Mouse (Mus musculus) adrenal gland, adult 2 months (tissue): ENCODE measurements around the gene Defb25. TPM values are rescaled to one million over a fixed set of nuclear protein-coding genes. Genes with fewer than 3 reads are reported as not detected.

Source experiments
- polyA plus RNA-seq: library from polyadenylated mRNA; depleted of rRNA; stranded (reverse); fragments of >200 nt; gene quantifications from 2 replicates; pipeline ENCODE4 v1.2.3, GENCODE M21; 2012; rRNA removed
- total RNA-seq, 2 experiments: library from RNA; stranded (reverse); gene quantifications; 2 replicates each; pipeline ENCODE4 v1.2.3; 2021

Defb25 gene
- total and polyA plus RNA-seq, 3 experiments = 1.0 TPM; not detected in 2

Other genes starting within 250 kb of the Defb25 start
- 1 to 10 TPM; 3.9 to 5.0 TPM for gene Nrsn2, start 246.4 kb downstream of the Defb25 start, total RNA-seq
- gene Nrsn2, start 246.4 kb downstream of the Defb25 start, polyA plus RNA-seq = 7.4 and 8.4 TPM in 2 replicates
- gene Sox12, start 225.0 kb downstream of the Defb25 start, total RNA-seq = 10 to 100 TPM in 1 of 2 experiments, 1 to 10 TPM in 1; 6.2 to 11.0 TPM
- 13.7 and 15.9 TPM in 2 replicates for gene Sox12, start 225.0 kb downstream of the Defb25 start, polyA plus RNA-seq
- gene Zcchc3, start 208.0 kb downstream of the Defb25 start, total RNA-seq = 1 to 10 TPM; 5.4 to 7.8 TPM
- 3.3 and 3.7 TPM in 2 replicates for gene Zcchc3, start 208.0 kb downstream of the Defb25 start, polyA plus RNA-seq
- gene 6820408C15Rik, start 207.5 kb downstream of the Defb25 start, total RNA-seq = under 1 TPM; 0.32 to 0.35 TPM
- 0.07 and 0.13 TPM in 2 replicates for gene 6820408C15Rik, start 207.5 kb downstream of the Defb25 start, polyA plus RNA-seq
- gene Defb23, start 158.4 kb downstream of the Defb25 start, total RNA-seq = not detected
- gene Defb23, start 158.4 kb downstream of the Defb25 start, polyA plus RNA-seq = not detected in 2 replicates
- not detected for gene Defb20, start 146.0 kb downstream of the Defb25 start, total RNA-seq
- gene Defb20, start 146.0 kb downstream of the Defb25 start, polyA plus RNA-seq = not detected in 2 replicates
- gene Defb22, start 132.9 kb downstream of the Defb25 start, total RNA-seq = not detected
- gene Defb22, start 132.9 kb downstream of the Defb25 start, polyA plus RNA-seq = not detected in 2 replicates
- not detected for gene Defb26, start 111.4 kb downstream of the Defb25 start, total RNA-seq
- gene Defb26, start 111.4 kb downstream of the Defb25 start, polyA plus RNA-seq = not detected in 2 replicates
- gene Defb28, start 104.8 kb downstream of the Defb25 start, total RNA-seq = not detected
- not detected in 2 replicates for gene Defb28, start 104.8 kb downstream of the Defb25 start, polyA plus RNA-seq
- not detected for gene Defb29, start 83.0 kb downstream of the Defb25 start, total RNA-seq
- not detected in 2 replicates for gene Defb29, start 83.0 kb downstream of the Defb25 start, polyA plus RNA-seq
- gene Gm17416, start 53.7 kb downstream of the Defb25 start, total RNA-seq = not detected
- gene Gm17416, start 53.7 kb downstream of the Defb25 start, polyA plus RNA-seq = not detected in 2 replicates
- gene Defb21, start 50.3 kb downstream of the Defb25 start, total RNA-seq = not detected
- gene Defb21, start 50.3 kb downstream of the Defb25 start, polyA plus RNA-seq = not detected in 2 replicates
- under 1 TPM in 1 of 2 experiments, not detected in 1; 0.90 TPM for gene Defb19, start 42.7 kb downstream of the Defb25 start, total RNA-seq
- not detected in 2 replicates for gene Defb19, start 42.7 kb downstream of the Defb25 start, polyA plus RNA-seq
- gene Defb45, start 23.7 kb downstream of the Defb25 start, total RNA-seq = not detected
- gene Defb45, start 23.7 kb downstream of the Defb25 start, polyA plus RNA-seq = not detected in 2 replicates
- under 1 TPM in 1 of 2 experiments, not detected in 1; 0.73 TPM for gene Defb36, start 18.7 kb downstream of the Defb25 start, total RNA-seq
- 0.86 and 0.95 TPM in 2 replicates for gene Defb36, start 18.7 kb downstream of the Defb25 start, polyA plus RNA-seq
- 10 to 100 TPM; 11.3 to 18.1 TPM for gene Rem1, start 3.9 kb upstream of the Defb25 start, total RNA-seq
- gene Rem1, start 3.9 kb upstream of the Defb25 start, polyA plus RNA-seq = 11.9 and 21.0 TPM in 2 replicates
- 100 to 1,000 TPM; 164 to 202 TPM for gene H13, start 46.4 kb upstream of the Defb25 start, total RNA-seq
- gene H13, start 46.4 kb upstream of the Defb25 start, polyA plus RNA-seq = 358 and 395 TPM in 2 replicates
- gene Mcts2, start 64.0 kb upstream of the Defb25 start, total RNA-seq = 10 to 100 TPM; 26.7 to 32.9 TPM
- 1.9 and 2.3 TPM in 2 replicates for gene Mcts2, start 64.0 kb upstream of the Defb25 start, polyA plus RNA-seq
- gene Id1, start 113.2 kb upstream of the Defb25 start, total RNA-seq = 10 to 100 TPM; 41.5 to 67.3 TPM
- gene Id1, start 113.2 kb upstream of the Defb25 start, polyA plus RNA-seq = 186 and 275 TPM in 2 replicates
- 1 to 10 TPM; 1.4 to 3.4 TPM for gene Cox4i2, start 131.1 kb upstream of the Defb25 start, total RNA-seq
- 3.9 and 4.4 TPM in 2 replicates for gene Cox4i2, start 131.1 kb upstream of the Defb25 start, polyA plus RNA-seq
- gene Bcl2l1, start 208.7 kb upstream of the Defb25 start, total RNA-seq = 10 to 100 TPM; 54.3 to 79.7 TPM
- 42.4 and 43.8 TPM in 2 replicates for gene Bcl2l1, start 208.7 kb upstream of the Defb25 start, polyA plus RNA-seq
- gene Tpx2, start 224.9 kb upstream of the Defb25 start, total RNA-seq = 1 to 10 TPM; 2.0 to 4.2 TPM
- gene Tpx2, start 224.9 kb upstream of the Defb25 start, polyA plus RNA-seq = 0.18 and 0.40 TPM in 2 replicates